Mouse (Mus musculus) B cell, adult (primary cell): ENCODE data around the gene Bag1. TPM values are rescaled to one million over a fixed set of nuclear protein-coding genes. Genes with fewer than 3 reads are reported as not detected.

Experiments used
- total RNA-seq: library from RNA; stranded (reverse); gene quantifications from 4 replicates; pipeline ENCODE4 v1.2.4, GENCODE M21; 2023; ENCODE audit not compliant: inconsistent age

The Bag1 gene
- 67.1 to 76.2 TPM (median 69.8 TPM) in 4 replicates for total RNA-seq

DNA sequence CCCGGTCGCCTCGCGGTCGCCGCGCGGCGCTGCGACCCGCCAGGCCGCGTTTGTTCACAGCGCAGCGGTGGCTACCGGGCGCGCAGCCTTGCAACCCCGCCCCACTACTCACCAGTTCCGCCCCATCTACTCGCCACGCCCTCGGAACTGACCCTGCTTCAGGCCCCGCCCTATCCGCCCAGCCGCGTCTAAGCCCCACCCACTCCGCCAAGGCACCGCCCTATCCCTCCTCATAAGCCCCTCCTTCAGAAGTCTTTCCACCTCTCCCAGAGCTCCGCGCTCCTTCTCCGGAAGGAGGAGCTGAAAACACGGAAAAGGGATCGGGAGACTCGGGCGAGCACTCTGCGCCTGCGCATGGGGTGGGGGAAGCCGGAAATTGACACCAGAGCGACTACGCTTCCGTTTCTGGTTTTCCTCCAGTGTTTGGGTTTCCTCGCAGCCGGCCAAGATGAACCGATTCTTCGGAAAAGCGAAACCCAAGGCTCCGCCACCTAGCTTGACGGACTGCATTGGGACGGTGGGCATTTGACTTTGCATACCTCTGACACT is at the start of gene Bag1, which contains the start of gene Chmp5:
Gene Bag1 (minus strand): TSS at position 135 of the 549 bp plus-strand sequence.
Gene Chmp5 (plus strand): TSS at position 248 of the 549 bp plus-strand sequence.

DNA sequence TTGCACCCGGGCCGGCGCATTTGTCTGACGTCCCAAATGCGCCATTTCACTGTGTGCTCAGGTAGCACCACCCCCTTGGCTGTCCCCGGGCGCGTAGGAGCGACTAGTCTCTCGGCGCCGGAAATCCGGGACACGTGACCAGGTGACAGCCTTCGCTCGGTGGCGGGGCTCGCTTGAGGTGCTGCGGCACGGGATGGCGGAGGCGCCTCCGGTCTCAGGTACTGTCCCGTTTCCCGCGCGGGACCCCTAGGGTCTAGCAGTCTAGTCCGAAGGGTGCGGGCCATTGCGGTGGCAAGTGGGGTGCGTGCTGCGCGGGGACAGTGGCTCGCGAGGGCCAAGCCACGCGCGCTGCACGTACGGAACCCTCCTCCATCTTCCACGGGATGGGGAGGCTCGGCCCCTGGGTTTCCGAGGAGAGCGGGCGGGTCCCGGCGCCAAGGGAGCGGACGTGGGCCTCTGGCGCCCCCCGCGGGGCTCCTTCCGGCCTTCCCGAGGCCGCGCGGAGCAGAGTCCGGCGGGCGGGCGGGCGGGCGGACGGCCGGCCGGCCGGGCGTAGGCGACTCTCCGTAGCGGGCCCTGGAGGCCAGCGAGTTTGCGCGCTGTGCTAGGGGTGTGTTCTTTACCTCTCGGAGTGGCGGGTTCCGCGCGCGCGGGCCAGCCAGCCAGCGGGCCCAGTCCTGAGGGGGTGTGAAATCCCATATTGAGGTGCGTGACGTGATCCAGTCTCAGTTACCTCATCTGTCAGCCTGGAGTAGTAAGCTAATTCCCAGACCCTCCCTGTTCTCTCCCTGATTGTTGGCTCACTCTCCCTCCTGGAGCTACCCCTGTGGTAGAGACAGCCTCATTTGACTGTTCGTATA is 23.0 kb upstream of the Bag1 start, which contains the start of gene Nfx1:
Gene Nfx1 (plus strand): TSS at position 65 of the 860 bp plus-strand sequence.

DNA sequence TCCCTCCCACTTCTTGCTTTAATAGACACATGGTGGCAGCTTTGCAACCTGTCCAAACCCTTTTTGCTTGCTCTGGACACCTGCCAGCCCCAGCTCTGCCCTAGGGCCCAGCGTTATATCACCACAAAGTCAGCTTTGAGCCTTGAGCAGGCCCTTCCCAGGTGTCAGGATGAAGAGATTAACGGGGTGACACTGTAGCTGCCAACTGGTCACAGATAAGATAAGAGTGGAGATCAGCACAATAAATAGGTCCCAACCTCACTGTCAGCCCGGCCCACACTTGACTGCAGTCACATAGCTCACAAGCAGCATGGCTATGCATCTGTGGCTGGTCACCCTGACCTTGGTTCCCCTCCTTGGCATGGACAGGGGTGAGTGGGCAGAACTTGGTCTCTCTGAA is 28.3 kb downstream of the Bag1 start, which contains the start of gene Spink4:
Gene Spink4 (plus strand): TSS at position 268 of the 400 bp plus-strand sequence.

Other genes with a start within 250 kb of the Bag1 start
- gene Aptx, start 245.1 kb downstream of the Bag1 start, total RNA-seq: 27.8 to 31.4 TPM (median 29.2 TPM) in 4 replicates
- gene Dnaja1, start 226.1 kb downstream of the Bag1 start, total RNA-seq: 336 to 421 TPM (median 341 TPM) in 4 replicates
- gene Smu1, start 190.4 kb downstream of the Bag1 start, total RNA-seq: 80.4 to 88.6 TPM (median 83.2 TPM) in 4 replicates
- 38.7 to 46.9 TPM (median 44.5 TPM) in 4 replicates for gene B4galt1, start 94.3 kb downstream of the Bag1 start, total RNA-seq
- not detected in 4 replicates for gene Spink4, start 28.2 kb downstream of the Bag1 start, total RNA-seq
- gene Chmp5, start 113 bp upstream of the Bag1 start, total RNA-seq: 39.0 to 41.9 TPM (median 41.0 TPM) in 4 replicates
- gene Nfx1, start 22.6 kb upstream of the Bag1 start, total RNA-seq: 88.4 to 105 TPM (median 96.2 TPM) in 4 replicates
- not detected in 4 replicates for gene Aqp7, start 99.8 kb upstream of the Bag1 start, total RNA-seq
- 0.96 to 2.1 TPM (median 1.0 TPM) in 3 of 4 replicates, not detected in the other for gene Aqp3, start 149.9 kb upstream of the Bag1 start, total RNA-seq
- gene Nol6, start 176.2 kb upstream of the Bag1 start, total RNA-seq: 56.9 to 65.9 TPM (median 59.5 TPM) in 4 replicates
- 83.4 to 97.4 TPM (median 91.0 TPM) in 4 replicates for gene Ube2r2, start 187.4 kb upstream of the Bag1 start, total RNA-seq